Mouse (Mus musculus) ES-E14 (cell line): ENCODE measurements at regions not wholly inside any gene's neighbourhood (a gene's known extent, or its start where the extent isn't known, plus 50 kb on each side); places are given as distances from the start of the nearest gene placed in this dataset.

Experiments used
- CHD2 ChIP-seq: IDR thresholded peaks from 2 replicates; pipeline ENCODE4 v1.6.1; 2014; ENCODE audit warnings: mild to moderate bottlenecking, low read depth, low read length, inconsistent platforms
- HCFC1 ChIP-seq: IDR thresholded peaks from 2 replicates; pipeline ENCODE4 v1.6.1; 2012; ENCODE audit warnings: low read length, inconsistent platforms, borderline replicate concordance; ENCODE audit not compliant: insufficient read depth
- MAFK ChIP-seq: IDR thresholded peaks from 2 replicates; pipeline ENCODE4 v1.6.1; 2014; ENCODE audit warnings: mild to moderate bottlenecking, low read depth, low read length, inconsistent platforms; ENCODE audit not compliant: insufficient read depth
- ZC3H11A ChIP-seq: IDR thresholded peaks from 2 replicates; pipeline ENCODE4 v1.6.1; 2012; ENCODE audit warnings: low read depth, mild to moderate bottlenecking, inconsistent platforms, low read length, borderline replicate concordance
- ZNF384 ChIP-seq: IDR thresholded peaks from 2 replicates; pipeline ENCODE4 v1.6.1; 2012; ENCODE audit warnings: low read depth, low read length, inconsistent platforms

DNA sequence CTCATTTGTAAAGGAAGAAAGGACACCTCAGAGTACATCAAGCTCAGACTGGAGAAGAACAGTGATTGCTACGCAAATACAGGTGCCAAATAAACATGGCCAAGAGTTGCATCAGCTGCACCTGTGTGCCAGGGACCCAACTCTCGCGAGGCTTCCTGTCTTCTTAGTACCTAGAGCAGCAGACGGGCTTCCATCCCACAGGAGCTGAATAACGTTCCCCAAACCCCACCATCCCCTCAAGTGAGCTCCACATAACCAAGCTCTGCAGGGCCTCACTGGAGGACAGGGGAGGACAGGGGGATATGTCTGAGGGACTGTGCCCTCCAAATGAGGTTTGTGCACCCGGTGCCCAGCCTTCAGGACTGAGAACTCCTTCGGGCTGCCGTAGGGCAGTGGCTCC, 305.5 kb downstream of the Cbln4 start:
- TF ChIP-seq ZNF384 (no peak), MAFK (no peak), HCFC1 (no peak), ZC3H11A (no peak), CHD2 (no peak)
